In genomic region chr3:37647225-37647624, GRCm38 (mm10) we compare ENCODE assay signal across 13 mouse cellular contexts.
"Had no signal": no experiment of that assay in that cellular context is flagged by ENCODE, and none has a peak within 500 bp of the region (broad histone marks: within the 10 kb centered on the region; RNA-seq: fewer than 3 reads in every experiment).

No protein-coding gene starts in this region.

- ATAC-seq: inflammation-experienced regulatory T-cells, adult 6 months; intestine, postnatal 0 days; midbrain, embryonic 16.5 days had no signal

- H3K4me2 ChIP-seq: liver, embryonic 15.5 days; lung, embryonic 15.5 days; midbrain, embryonic 12.5 days; stomach, embryonic 15.5 days had no signal

- H3K4me3 ChIP-seq: left cerebral cortex, adult 2 months; limb, embryonic 10.5 days; liver, embryonic 15.5 days; lung, embryonic 15.5 days; midbrain, embryonic 12.5 days; stomach, embryonic 15.5 days had no signal

- H3K27ac ChIP-seq: left cerebral cortex, adult 2 months; limb, embryonic 10.5 days; liver, embryonic 15.5 days; lung, embryonic 15.5 days; midbrain, embryonic 12.5 days; stomach, embryonic 15.5 days had no signal

- DNase-seq: kidney, adult 8-10 months; kidney, postnatal 25 days; right cerebral cortex, postnatal 14 days; thymus, postnatal 4 days had no signal

- H3K27me3 ChIP-seq: lung, embryonic 15.5 days; stomach, embryonic 15.5 days had no signal

- H3K9me3 ChIP-seq: limb, embryonic 10.5 days; liver, embryonic 15.5 days; lung, embryonic 15.5 days; midbrain, embryonic 12.5 days; stomach, embryonic 15.5 days had no signal

- H3K9ac ChIP-seq: liver, embryonic 15.5 days; lung, embryonic 15.5 days; midbrain, embryonic 12.5 days; stomach, embryonic 15.5 days had no signal
